Mouse (Mus musculus) lung, adult 2 months (tissue): Measurements from ENCODE around the gene S1pr5.

Experiments used
- CTCF ChIP-seq: fragments of 200-500 bp; IDR thresholded peaks from 2 replicates; pipeline ENCODE4 v1.5.1; 2011; ENCODE audit warnings: mild to moderate bottlenecking, low read length, control low read depth; ENCODE audit not compliant: insufficient read depth
- POLR2A ChIP-seq: fragments of 200-500 bp; IDR thresholded peaks from 2 replicates; pipeline ENCODE4 v1.6.1; 2011; ENCODE audit warnings: low read depth, mild to moderate bottlenecking, control low read depth, low read length, borderline replicate concordance; ENCODE audit errors: extremely low read depth

DNA sequence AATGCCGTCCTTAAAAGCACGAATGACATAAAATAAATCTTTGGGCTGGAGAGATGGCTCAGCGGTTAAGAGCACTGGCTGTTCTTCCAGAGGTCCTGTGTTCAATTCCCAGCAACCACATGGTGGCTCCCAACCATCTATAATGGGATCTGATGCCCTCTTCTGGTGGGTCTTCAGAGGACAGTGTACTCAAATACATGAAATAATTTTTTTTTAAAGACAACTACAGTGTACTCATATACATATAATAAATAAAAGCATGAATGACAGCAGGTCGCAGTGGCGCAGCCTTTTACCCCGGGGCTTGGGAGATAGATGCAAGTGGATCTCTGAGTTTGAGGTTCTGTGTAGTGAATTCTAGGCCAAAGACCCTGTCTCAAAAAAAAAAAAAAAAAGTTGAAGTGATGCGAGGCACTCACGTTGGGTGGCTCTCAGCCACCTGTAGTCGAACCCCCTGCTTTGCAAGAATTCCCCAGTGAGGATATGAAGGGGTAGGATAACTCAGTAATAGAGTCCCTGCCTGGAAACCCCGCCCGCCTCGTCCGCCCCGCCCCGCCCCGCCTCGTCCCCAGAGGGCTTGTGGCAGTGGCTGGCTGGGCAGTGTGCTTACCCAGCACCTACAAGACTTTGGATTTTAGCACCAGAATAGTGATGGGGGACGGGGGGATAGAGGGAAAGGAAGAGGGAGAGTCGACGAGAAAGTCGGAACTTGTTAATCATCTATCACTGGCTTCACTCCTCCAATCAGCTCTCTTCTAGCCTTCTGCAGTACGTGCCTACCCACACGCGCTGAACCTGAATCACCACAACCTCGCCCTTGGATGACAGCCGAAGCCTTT is 23.4 kb downstream of the S1pr5 start:
- TF ChIP-seq CTCF (no peak), POLR2A (no peak)
